Mouse (Mus musculus) mature B cell (primary cell): Measurements from ENCODE around the gene Lsamp.

ENCODE experiments used
- in situ Hi-C: fragments of 300-500 bp; cut with MboI; formaldehyde crosslinking; loops from 2 replicates; pipeline ENCODE4 v1.14.3; 2019

Gene Lsamp

GRCm38 (mm10) chr16:39984205-39984634, at the start of gene Lsamp:
TSS of gene Lsamp (plus strand) at chr16:39984361.
- in situ Hi-C loops: no loop called here

- in situ Hi-C loops: no loop called here
These were observed 26.5 kb upstream of the Lsamp start for GRCm38 (mm10) chr16:39957686-39958085.

GRCm38 (mm10) chr16:39972712-39973111, 11.4 kb upstream of the Lsamp start:
- in situ Hi-C loops: no loop called here

GRCm38 (mm10) chr16:39984635-39985291, 602 bp downstream of the Lsamp start:
- in situ Hi-C loops: no loop called here

GRCm38 (mm10) chr16:39988466-39988865, 4.3 kb downstream of the Lsamp start:
- in situ Hi-C loops: no loop called here

- in situ Hi-C loops: no loop called here
These were observed 10.7 kb downstream of the Lsamp start for GRCm38 (mm10) chr16:39994821-39995220.

- in situ Hi-C loops: no loop called here
These were observed 24.6 kb downstream of the Lsamp start for GRCm38 (mm10) chr16:40008800-40009199.

GRCm38 (mm10) chr16:40011106-40011505, 26.9 kb downstream of the Lsamp start:
- in situ Hi-C loops: no loop called here

GRCm38 (mm10) chr16:40022611-40023010, 38.5 kb downstream of the Lsamp start:
- in situ Hi-C loops: no loop called here

GRCm38 (mm10) chr16:40036719-40037118, 52.6 kb downstream of the Lsamp start:
- in situ Hi-C loops: no loop called here

- in situ Hi-C loops: no loop called here
These were observed 75.4 kb downstream of the Lsamp start for GRCm38 (mm10) chr16:40059546-40059945.

- in situ Hi-C loops: no loop called here
These were observed 75.8 kb downstream of the Lsamp start for GRCm38 (mm10) chr16:40059968-40060367.

GRCm38 (mm10) chr16:40060491-40060890, 76.3 kb downstream of the Lsamp start:
- in situ Hi-C loops: no loop called here

GRCm38 (mm10) chr16:40075556-40075955, 91.4 kb downstream of the Lsamp start:
- in situ Hi-C loops: no loop called here

GRCm38 (mm10) chr16:40080224-40080623, 96.1 kb downstream of the Lsamp start:
- in situ Hi-C loops: no loop called here

GRCm38 (mm10) chr16:40104329-40104728, 120.2 kb downstream of the Lsamp start:
- in situ Hi-C loops: no loop called here

- in situ Hi-C loops: no loop called here
These were observed 198.8 kb downstream of the Lsamp start for GRCm38 (mm10) chr16:40182918-40183317.

- in situ Hi-C loops: no loop called here
These were observed 203.9 kb downstream of the Lsamp start for GRCm38 (mm10) chr16:40187987-40188590.

- in situ Hi-C loops: no loop called here
These were observed 210.2 kb downstream of the Lsamp start for GRCm38 (mm10) chr16:40194401-40194800.

GRCm38 (mm10) chr16:40194839-40195238, 210.7 kb downstream of the Lsamp start:
- in situ Hi-C loops: no loop called here

GRCm38 (mm10) chr16:40228627-40229026, 244.5 kb downstream of the Lsamp start:
- in situ Hi-C loops: no loop called here

- in situ Hi-C loops: no loop called here
These were observed 248.9 kb downstream of the Lsamp start for GRCm38 (mm10) chr16:40233066-40233465.

- in situ Hi-C loops: no loop called here
These were observed 250.2 kb downstream of the Lsamp start for GRCm38 (mm10) chr16:40234151-40234895.
